Mouse (Mus musculus) heart, embryonic 11.5 days (tissue): ENCODE measurements around the gene Gm37240. TPM values are rescaled to one million over a fixed set of nuclear protein-coding genes. Genes with fewer than 3 reads are reported as not detected.

ENCODE experiments used
- ATAC-seq: fragments of 200-750 bp; cut with Nextera tagmentation; replicated peaks from 2 replicates; pipeline ENCODE4 v1.8.0; 2017; ENCODE audit warnings: moderate library complexity; ENCODE audit not compliant: insufficient number of reproducible peaks, low FRiP score, low TSS enrichment
- H3K27ac ChIP-seq: fragments of 300-500 bp; sonication (generic); 2 replicates; pipeline ENCODE4 v1.5.1; 2014; ENCODE audit warnings: mild to moderate bottlenecking, low read depth, low read length
- H3K27me3 ChIP-seq: fragments of 300-500 bp; sonication (generic); 2 replicates; pipeline ENCODE4 v1.6.1; 2014; ENCODE audit warnings: mild to moderate bottlenecking, low read length, mixed read lengths; ENCODE audit not compliant: control insufficient read depth, insufficient read depth
- H3K36me3 ChIP-seq: fragments of 300-500 bp; sonication (generic); 2 replicates; pipeline ENCODE4 v1.6.1; 2014; ENCODE audit warnings: mild to moderate bottlenecking, low read length, moderate library complexity, mixed read lengths; ENCODE audit not compliant: control insufficient read depth, insufficient read depth
- H3K4me1 ChIP-seq: fragments of 300-500 bp; sonication (generic); 2 replicates; pipeline ENCODE4 v1.6.1; 2014; ENCODE audit warnings: low read length; ENCODE audit not compliant: control insufficient read depth, insufficient read depth
- H3K4me2 ChIP-seq: fragments of 300-500 bp; sonication (generic); 2 replicates; pipeline ENCODE4 v1.6.1; 2014; ENCODE audit warnings: mild to moderate bottlenecking, moderate library complexity
- H3K4me3 ChIP-seq: fragments of 300-500 bp; sonication (generic); 2 replicates; pipeline ENCODE4 v1.5.1; 2014; ENCODE audit warnings: low read depth, low read length
- H3K9ac ChIP-seq: fragments of 300-500 bp; sonication (generic); 2 replicates; pipeline ENCODE4 v1.6.1; 2014; ENCODE audit warnings: mild to moderate bottlenecking, low read depth, low read length, moderate library complexity
- H3K9me3 ChIP-seq: fragments of 300-500 bp; sonication (generic); replicated peaks from 2 replicates; pipeline ENCODE4 v1.6.1; 2016; ENCODE audit warnings: low read length; ENCODE audit not compliant: control insufficient read depth
- WGBS: fragments of 180-500 bp; shearing (Covaris S2); extraction: QIAGEN DNeasy Blood & Tissue Kit; methylation state at CpG from one replicate; pipeline ENCODE4 v1.1.7; 2014; ENCODE audit not compliant: insufficient replicate concordance; 5-methylcytosine and 5-hydroxymethylcytosine counted together
- polyA plus RNA-seq: library from polyadenylated mRNA; unstranded; fragments of >200 nt; fragmentation: Nextera tagmentation; extraction: Ambion mirVana; gene quantifications from 2 replicates; pipeline ENCODE4 v1.2.1, GENCODE M21; 2014

Gene Gm37240
- polyA plus RNA-seq, 1 experiment from 2014 or later, result 4.5 TPM

GRCm38 (mm10) chr3:85318256-85318655 is 569.1 kb downstream of the Gm37240 start:
- Histone ChIP-seq H3K36me3 (no peaks in the 10 kb centered on the region), H3K9me3 (no peaks in the 10 kb centered on the region), H3K27ac (no peak overlapping the region), H3K4me3 (no peak overlapping the region), H3K4me1 (no peaks in the 10 kb centered on the region), H3K4me2 (no peak overlapping the region), H3K9ac (no peak overlapping the region), H3K27me3 (0 out of 2 replicates have a peak, but pooled peaks cover 2% of the 10 kb centered on the region)
- no peak for ATAC-seq
- 81% methylated on average over 5 of the region's 5 CpGs for WGBS

GRCm38 (mm10) chr3:85317306-85317705 is 570.0 kb downstream of the Gm37240 start:
- 0 out of 2 replicates have a peak, but pooled peaks cover 2% of the 10 kb centered on the region for H3K27me3 ChIP-seq
- H3K4me3 ChIP-seq, result no peak overlapping the region
- no peaks in the 10 kb centered on the region for H3K36me3 ChIP-seq
- WGBS, result 91% methylated on average over 4 of the region's 4 CpGs
- H3K9ac ChIP-seq, result no peak overlapping the region
- ATAC-seq, result no peak
- H3K27ac ChIP-seq, result no peak overlapping the region
- no peaks in the 10 kb centered on the region for H3K4me1 ChIP-seq
- H3K4me2 ChIP-seq, result no peak overlapping the region
- H3K9me3 ChIP-seq, result no peaks in the 10 kb centered on the region

DNA sequence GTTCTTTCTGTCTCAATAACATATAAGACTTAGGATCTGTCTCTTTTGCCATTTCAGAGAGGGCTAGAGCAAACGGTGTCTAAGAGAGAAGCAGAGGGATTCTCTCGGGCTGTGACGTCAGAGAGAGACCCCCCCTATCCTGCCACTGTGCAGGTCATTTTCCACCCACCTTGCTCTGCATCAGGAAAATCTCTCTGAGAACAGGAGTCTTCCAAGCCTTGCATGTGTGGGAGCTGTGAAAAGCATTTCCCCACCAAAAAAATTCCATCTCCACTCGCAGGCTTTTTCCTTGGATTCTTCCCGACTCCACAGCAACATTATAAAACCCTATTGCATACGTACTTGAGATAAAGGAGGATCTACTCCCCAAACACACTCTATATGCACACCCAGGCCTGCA is 572.4 kb downstream of the Gm37240 start:
- H3K4me1 ChIP-seq, result peaks cover 7% of the 10 kb centered on the region; the same call in 1 of the 2 replicates
- H3K4me2 ChIP-seq, result no peak overlapping the region
- WGBS, result 73% methylated on average over 6 of the region's 6 CpGs
- ATAC-seq, result no peak
- H3K27ac ChIP-seq, result no peak overlapping the region
- H3K9ac ChIP-seq, result no peak overlapping the region
- H3K27me3 ChIP-seq, result 0 out of 2 replicates have a peak, but pooled peaks cover 2% of the 10 kb centered on the region
- no peaks in the 10 kb centered on the region for H3K9me3 ChIP-seq
- H3K4me3 ChIP-seq, result no peak overlapping the region
- H3K36me3 ChIP-seq, result no peaks in the 10 kb centered on the region

DNA sequence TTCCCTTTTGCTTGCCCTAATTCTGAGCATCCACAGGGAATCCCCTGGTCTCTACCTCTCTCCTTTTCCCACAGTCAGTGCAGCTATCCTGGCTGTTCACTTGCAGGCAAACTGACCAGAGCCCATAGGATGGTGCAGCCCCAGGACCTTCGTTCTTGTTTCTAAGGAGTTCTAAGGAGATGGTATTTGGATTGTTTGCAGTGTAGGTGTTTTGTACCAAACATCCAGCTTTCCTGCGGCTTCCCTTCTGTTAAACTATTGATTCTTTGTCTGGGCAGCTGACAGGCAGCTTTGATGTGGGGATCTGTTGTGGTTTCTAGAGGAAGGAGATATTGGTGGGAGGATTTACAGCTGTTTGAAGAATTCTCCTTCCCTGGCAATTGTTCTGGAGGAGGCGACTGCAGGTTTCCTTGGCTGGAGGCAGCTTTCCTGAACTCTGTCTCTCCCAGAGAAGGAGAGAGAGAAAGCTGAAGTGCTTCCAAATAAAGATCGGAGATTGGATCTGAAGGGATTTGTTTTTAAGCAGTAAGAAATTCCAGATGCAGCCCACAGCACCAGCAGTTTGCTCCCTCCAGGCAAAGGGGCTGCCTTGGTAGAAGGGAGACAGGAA is 573.6 kb downstream of the Gm37240 start:
- peaks cover 7% of the 10 kb centered on the region; the same call in 1 of the 2 replicates for H3K4me1 ChIP-seq
- ATAC-seq, result no peak
- no peak overlapping the region for H3K4me2 ChIP-seq
- no peak overlapping the region for H3K9ac ChIP-seq
- H3K27me3 ChIP-seq, result 0 out of 2 replicates have a peak, but pooled peaks cover 2% of the 10 kb centered on the region
- H3K9me3 ChIP-seq, result no peaks in the 10 kb centered on the region
- WGBS, result 32% methylated on average over 4 of the region's 4 CpGs
- no peak overlapping the region for H3K4me3 ChIP-seq
- H3K36me3 ChIP-seq, result no peaks in the 10 kb centered on the region
- H3K27ac ChIP-seq, result no peak overlapping the region

DNA sequence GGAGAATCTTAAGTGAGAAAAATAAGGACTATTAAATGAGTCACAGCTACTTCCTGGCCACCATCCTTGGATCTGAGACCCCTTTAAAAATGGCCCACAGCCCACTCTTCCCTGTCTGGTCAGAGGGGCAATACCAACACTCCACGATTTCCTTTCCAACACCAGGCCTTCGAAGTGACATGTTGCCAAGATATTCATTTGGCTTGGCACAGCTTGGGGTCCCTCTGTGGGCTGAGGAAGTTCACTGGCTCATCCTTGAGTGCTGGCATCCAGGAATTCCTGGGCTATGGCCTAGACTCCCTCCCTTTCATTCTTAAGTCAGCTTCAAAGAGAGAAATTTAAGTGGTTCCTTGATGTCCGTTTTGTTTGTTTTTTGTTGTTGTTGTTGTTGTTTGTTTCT is 576.1 kb downstream of the Gm37240 start:
- no peaks in the 10 kb centered on the region for H3K9me3 ChIP-seq

DNA sequence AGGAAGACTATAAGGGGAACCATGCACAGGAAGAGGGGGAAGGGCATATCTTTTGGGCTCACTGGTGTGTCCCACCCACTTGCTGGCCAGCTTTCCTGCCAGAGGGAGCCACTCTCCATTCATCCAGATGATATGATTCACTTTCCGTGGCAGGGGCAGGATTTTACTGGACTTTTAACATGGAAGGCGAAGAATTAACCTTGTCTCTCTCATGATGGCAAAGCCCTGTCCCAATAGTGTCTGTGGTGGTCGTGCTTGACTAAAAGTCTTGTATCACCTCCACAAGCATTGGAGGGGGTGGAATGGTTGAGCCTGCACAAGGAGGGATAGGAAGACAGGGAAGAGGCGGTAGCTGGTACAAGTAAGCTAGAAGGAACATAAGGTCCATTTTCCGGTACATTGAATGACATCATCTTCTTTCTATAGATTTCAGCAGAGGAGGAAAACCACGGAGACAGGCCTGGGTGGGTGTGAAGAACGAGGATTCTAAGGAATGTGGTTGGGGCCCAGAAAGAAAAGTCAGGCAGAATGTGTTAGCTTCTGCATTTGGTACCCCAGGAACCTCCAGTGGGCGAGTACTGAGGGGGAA is 576.8 kb downstream of the Gm37240 start:
- no peaks in the 10 kb centered on the region for H3K27me3 ChIP-seq
- no peaks in the 10 kb centered on the region for H3K36me3 ChIP-seq
- peaks cover 7% of the 10 kb centered on the region; the same call in 1 of the 2 replicates for H3K4me1 ChIP-seq
- H3K4me3 ChIP-seq, result no peak overlapping the region
- no peaks in the 10 kb centered on the region for H3K9me3 ChIP-seq
- WGBS, result 62% methylated on average over 8 of the region's 8 CpGs
- no peak for ATAC-seq
- H3K4me2 ChIP-seq, result no peak overlapping the region
- H3K9ac ChIP-seq, result no peak overlapping the region
- no peak overlapping the region for H3K27ac ChIP-seq

More for the DNA sequence above, 576.1 kb downstream of the Gm37240 start:
- Histone ChIP-seq H3K4me2 (no peak overlapping the region), H3K4me3 (no peak overlapping the region), H3K27ac (no peak overlapping the region), H3K36me3 (no peaks in the 10 kb centered on the region), H3K9ac (no peak overlapping the region), H3K27me3 (no peaks in the 10 kb centered on the region), H3K4me1 (peaks cover 7% of the 10 kb centered on the region; the same call in 1 of the 2 replicates)
- WGBS, result 81% methylated on average over 3 of the region's 3 CpGs
- ATAC-seq, result no peak

DNA sequence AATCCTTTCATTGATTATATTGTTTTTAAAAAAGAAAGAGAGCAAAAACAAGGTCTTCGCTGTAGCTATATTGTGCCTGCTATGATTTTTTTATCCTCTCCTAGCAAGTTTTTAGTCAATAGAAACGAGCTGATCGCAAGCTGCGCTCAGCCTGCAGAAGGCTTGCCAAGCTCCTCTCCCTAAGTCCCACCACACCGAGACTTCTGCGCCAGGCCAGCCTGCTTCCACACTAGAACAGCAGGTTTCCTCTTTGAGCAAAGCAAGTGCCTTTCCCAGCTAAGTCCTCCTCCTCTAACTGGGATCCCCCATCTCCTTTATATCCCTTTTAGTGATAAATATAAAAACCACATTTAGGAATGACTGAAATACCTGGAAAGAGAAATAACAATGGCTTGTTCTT is 578.1 kb downstream of the Gm37240 start:
- WGBS, result 88% methylated on average over 6 of the region's 6 CpGs
- no peak overlapping the region for H3K4me3 ChIP-seq
- H3K27ac ChIP-seq, result no peak overlapping the region
- no peak overlapping the region for H3K4me2 ChIP-seq
- H3K9ac ChIP-seq, result no peak overlapping the region
- H3K36me3 ChIP-seq, result no peaks in the 10 kb centered on the region
- ATAC-seq, result no peak
- no peaks in the 10 kb centered on the region for H3K9me3 ChIP-seq
- no peaks in the 10 kb centered on the region for H3K27me3 ChIP-seq
- peaks cover 7% of the 10 kb centered on the region; the same call in 1 of the 2 replicates for H3K4me1 ChIP-seq

- Histone ChIP-seq H3K4me2 (no peak overlapping the region), H3K4me3 (no peak overlapping the region), H3K9me3 (no peaks in the 10 kb centered on the region), H3K36me3 (no peaks in the 10 kb centered on the region), H3K27me3 (no peaks in the 10 kb centered on the region), H3K4me1 (peaks cover 7% of the 10 kb centered on the region; the same call in 1 of the 2 replicates), H3K27ac (no peak overlapping the region), H3K9ac (no peak overlapping the region)
- no peak for ATAC-seq
- WGBS, result 77% methylated on average over 4 of the region's 4 CpGs
Measured at GRCm38 (mm10) chr3:85308706-85309105, 578.6 kb downstream of the Gm37240 start.

DNA sequence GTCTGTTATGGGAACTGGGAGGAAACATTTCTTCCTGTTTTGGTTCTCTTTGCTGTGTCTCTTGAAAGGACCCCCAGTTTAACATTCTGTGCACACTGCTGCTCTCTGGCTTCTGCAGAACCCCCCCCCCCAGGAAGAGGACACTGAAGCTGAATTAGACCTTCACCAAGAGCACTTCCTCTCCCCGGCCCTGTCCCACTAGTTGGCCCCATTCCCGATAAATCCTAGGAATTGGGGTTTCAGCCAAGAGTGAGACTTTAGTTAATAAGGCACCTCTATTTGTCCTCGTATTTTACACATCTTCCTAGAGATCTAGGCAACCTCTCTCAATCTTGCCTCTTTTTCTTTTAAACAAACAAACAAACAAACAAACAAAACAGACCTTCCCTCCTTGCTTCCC is 585.5 kb downstream of the Gm37240 start:
- Histone ChIP-seq H3K36me3 (no peaks in the 10 kb centered on the region), H3K4me2 (no peak overlapping the region), H3K4me3 (no peak overlapping the region), H3K27me3 (no peaks in the 10 kb centered on the region), H3K9me3 (no peaks in the 10 kb centered on the region), H3K9ac (no peak overlapping the region), H3K4me1 (no peaks in the 10 kb centered on the region), H3K27ac (no peak overlapping the region)
- 83% methylated on average over 3 of the region's 3 CpGs for WGBS
- ATAC-seq, result no peak
